Mouse (Mus musculus): Measurements from ENCODE around the gene Mybphl. TPM values are rescaled to one million over a fixed set of nuclear protein-coding genes. Genes with fewer than 3 reads are reported as not detected.
A peak's percentile ranks its signal among the peaks of the same experiment; 100 is the strongest.

The Mybphl gene
- polyA plus RNA-seq, 1 experiment from 2014 or later = 41.5 TPM

DNA sequence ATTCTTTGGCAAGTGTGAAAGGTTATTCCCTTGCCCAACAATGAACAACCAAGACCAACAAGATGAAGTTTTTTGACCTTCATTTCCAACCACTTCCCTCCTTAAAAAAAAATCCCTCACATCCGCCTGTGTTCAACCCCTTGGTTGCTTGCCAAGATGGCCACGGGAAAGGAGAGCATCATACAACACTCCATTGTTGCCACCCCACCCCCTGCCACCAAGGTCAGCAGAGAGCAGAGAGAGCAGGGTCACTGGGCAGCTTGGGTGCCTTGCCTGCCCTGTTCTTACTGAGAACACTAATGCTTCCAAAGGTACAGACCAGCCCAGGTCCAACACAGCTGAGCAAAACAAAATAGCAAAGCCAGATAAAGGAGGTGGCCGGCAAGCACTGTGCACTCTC is 7.6 kb downstream of the Mybphl start:
- no peak overlapping the region for H3K4me2 ChIP-seq
- peaks cover 13% of the 10 kb centered on the region for H3K4me1 ChIP-seq (replicated peaks)
- H3K9me3 ChIP-seq (replicated peaks) = no peaks in the 10 kb centered on the region
- 0 out of 2 replicates have a peak overlapping the region, but pooled peaks have one; percentile 11 for H3K27ac ChIP-seq
- no peaks in the 10 kb centered on the region for H3K36me3 ChIP-seq
- ATAC-seq (replicated peaks; ENCODE audit: insufficient number of reproducible peaks, insufficient read depth, low FRiP score, low read depth) = no peak
- no peak overlapping the region for H3K4me3 ChIP-seq
- WGBS = 21% methylated on average over 3 of the region's 3 CpGs
- H3K9ac ChIP-seq = no peak overlapping the region
- H3K27me3 ChIP-seq = 0 out of 2 replicates have a peak, but pooled peaks cover 2% of the 10 kb centered on the region

DNA sequence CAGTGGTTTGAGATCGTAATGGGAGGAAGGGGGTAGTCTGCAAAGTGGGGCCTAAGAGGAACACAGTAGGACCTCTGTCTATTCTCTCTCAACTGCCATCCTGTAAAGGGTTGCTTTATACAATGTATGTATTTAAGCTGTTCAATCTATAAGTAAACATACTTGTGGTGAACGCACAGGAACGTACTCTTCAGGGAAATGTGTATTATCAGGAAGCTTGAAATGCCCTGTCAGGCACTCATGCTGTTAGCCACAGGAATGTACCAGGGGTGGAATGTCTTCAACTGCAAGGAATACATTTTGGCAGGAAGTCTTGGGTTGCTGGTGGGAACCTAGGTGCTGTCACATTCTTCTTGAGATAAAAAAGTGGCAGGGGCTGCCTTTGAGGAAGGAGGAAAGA is 8.0 kb downstream of the Mybphl start:
- Histone ChIP-seq H3K27me3 (0 out of 2 replicates have a peak, but pooled peaks cover 2% of the 10 kb centered on the region), H3K9me3 (replicated peaks) (no peaks in the 10 kb centered on the region), H3K4me3 (no peak overlapping the region), H3K9ac (no peak overlapping the region), H3K27ac (0 out of 2 replicates have a peak overlapping the region, but pooled peaks have one; percentile 11), H3K36me3 (no peaks in the 10 kb centered on the region), H3K4me2 (no peak overlapping the region), H3K4me1 (replicated peaks) (peaks cover 13% of the 10 kb centered on the region)
- WGBS = 31% methylated on average over 3 of the region's 3 CpGs
- ATAC-seq (replicated peaks; ENCODE audit: insufficient number of reproducible peaks, insufficient read depth, low FRiP score, low read depth) = no peak

DNA sequence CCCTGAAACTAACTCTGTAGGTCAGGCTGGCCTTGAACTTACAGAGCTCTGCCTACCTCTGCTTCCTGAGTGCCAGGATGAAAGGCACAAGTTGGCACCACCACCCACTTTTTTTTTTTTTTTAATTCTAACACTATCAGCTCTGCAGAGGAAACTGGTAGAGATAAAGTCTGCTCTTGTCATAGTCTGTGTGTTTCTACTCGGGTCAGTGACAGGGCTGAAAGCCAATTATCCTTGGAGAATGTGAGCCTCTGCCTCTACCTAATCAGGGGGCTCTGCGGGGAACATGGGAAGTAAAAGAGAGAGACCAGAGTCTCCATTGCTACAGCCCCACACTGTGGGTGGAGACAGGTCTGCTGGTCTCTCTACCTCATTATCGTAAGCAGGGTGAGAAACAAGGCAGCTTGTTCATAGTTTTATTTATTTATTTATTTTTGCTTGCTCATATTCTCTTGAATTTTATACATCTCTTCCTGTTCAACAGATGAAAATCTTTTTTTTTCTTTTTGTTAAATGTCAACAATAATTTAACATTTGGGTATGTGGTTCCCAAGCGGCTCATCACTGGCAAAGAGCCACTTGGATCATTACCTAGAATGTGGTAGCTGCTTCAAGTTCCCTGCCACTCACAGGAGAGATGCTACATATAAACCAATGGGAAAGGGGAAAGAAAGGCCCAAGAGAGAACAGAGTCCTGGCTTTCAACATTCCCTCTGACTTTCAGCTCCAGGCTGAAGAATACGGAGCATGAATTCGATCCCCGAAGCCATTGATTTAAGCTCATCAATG is 14.4 kb downstream of the Mybphl start:
- Histone ChIP-seq H3K4me2 (no peak overlapping the region), H3K27me3 (no peaks in the 10 kb centered on the region), H3K27ac (0 out of 2 replicates have a peak overlapping the region, but pooled peaks have one; percentile 32), H3K4me1 (replicated peaks) (peaks cover 23% of the 10 kb centered on the region), H3K4me3 (no peak overlapping the region), H3K9me3 (replicated peaks) (no peaks in the 10 kb centered on the region), H3K9ac (no peak overlapping the region), H3K36me3 (no peaks in the 10 kb centered on the region)
- no peak for ATAC-seq (replicated peaks; ENCODE audit: insufficient number of reproducible peaks, insufficient read depth, low FRiP score, low read depth)
- 62% methylated on average over 7 of the region's 7 CpGs for WGBS

DNA sequence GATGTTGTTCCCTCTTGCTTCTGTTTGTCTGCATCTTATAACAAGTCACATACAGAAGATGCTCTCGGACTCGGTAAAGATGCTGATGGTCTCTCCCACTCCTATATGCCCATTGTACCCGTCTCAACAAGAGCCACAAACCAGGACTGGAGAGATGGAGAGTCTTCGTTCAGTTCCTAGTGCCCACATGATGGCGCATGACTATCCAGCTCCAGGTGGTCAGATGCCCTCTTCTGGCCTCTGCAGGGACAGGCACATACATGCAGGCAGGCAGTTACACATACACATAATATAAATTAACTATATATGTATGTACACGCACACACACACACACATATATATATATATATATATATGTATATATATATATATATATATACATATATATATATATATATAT is 16.0 kb downstream of the Mybphl start:
- H3K4me1 ChIP-seq (replicated peaks) = peaks cover 35% of the 10 kb centered on the region

DNA sequence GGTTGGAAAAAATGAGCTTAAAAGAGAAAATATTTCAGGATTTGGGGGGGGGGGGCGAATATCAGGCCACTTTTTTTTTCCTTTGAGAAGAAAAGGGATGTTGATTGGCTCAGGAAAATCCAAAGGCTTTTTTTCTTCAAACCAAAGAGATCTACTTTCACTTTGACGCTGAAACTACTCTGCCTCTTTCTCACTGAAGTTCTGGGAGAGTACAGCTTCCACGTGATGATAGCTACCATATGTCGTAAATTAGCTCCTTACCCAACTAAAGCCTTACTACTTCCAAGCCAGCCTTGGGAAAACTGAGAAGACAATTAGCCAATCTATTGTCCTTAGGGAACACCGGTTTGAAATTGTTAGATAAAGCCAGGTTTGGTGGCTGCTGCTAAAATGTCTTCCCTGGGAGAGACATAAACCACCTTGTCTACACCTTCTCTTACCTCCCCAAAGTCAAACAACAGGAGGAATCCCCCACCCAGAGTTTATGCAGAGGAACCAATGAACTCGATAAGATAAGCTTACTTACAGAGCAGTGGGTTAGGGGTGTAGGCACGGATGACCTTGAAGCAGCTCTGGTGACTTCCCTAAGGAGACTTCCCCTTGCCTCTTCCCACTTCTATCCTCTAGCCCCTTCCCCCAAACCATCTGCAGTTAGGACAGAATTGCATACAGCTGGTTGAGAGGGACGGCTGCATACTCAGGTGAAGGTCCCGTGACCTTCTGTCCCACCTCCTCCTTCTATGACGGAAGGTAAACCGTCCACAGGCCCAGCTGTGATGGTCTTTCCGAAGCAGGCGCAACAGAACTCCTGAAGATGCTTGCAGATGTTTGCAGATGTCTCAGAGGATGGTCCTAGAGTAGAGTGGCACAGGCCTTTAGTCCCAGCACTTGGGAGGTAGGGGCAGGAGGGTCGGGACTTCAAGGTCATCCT is 17.5 kb downstream of the Mybphl start:
- 50% methylated on average over 14 of the region's 14 CpGs for WGBS

More for the DNA sequence above, 16.0 kb downstream of the Mybphl start:
- ATAC-seq (replicated peaks; ENCODE audit: insufficient number of reproducible peaks, insufficient read depth, low FRiP score, low read depth) = no peak
- H3K9me3 ChIP-seq (replicated peaks) = no peaks in the 10 kb centered on the region
- H3K27me3 ChIP-seq = no peaks in the 10 kb centered on the region
- no peaks in the 10 kb centered on the region for H3K36me3 ChIP-seq
- no peak overlapping the region for H3K9ac ChIP-seq
- H3K4me2 ChIP-seq = no peak overlapping the region
- no peak overlapping the region for H3K27ac ChIP-seq
- 83% methylated on average over 6 of the region's 6 CpGs for WGBS
- no peak overlapping the region for H3K4me3 ChIP-seq

DNA sequence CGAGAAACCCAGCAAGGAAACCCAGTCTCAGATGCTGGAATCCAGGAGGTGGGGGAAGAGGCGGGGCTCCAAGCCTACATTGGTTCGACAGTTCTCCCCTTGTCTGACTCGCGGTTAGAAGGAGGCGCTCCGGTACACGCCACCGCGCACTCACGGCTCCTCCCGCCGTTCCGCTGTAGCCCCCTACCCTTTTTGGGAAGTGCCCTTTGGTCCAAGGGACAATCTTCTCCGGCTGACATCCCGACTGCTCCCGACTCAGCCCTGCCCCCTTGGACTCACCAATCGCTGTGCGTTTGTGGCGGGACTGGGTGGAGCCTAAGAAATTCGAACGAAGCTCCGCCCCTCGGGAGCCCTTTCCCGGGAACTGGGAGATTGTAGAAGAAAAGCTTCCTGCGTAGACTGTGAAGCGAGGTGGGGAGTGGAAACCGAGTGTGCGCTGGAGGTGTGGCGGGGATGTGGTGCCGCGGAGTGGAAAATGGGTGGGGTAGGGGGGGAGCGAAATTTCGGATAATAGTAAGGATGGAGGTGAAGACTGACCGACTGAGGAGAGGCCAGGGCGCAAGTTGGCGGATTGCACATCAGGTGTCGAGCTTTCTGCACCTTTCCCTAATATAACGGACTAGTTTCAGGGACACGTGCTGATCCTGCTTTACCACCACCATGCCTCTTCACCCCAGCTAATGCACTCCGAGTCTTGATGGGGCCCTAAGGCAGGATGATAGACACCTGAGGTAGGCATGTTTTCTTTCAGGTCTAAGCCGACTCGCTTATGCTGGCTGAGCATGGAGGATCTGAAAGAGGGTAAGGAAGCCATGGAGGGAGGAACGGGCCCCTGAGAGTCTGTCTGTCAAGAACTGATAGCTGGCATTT is 19.0 kb downstream of the Mybphl start, which contains the start of gene Psrc1:
TSS of gene Psrc1 (plus strand) at position 355 of the 870 bp plus-strand sequence.
- 1% methylated on average over 44 of the region's 44 CpGs for WGBS

More for the DNA sequence above, 17.5 kb downstream of the Mybphl start:
- Histone ChIP-seq H3K4me3 (peak overlapping the region; percentile 22), H3K4me2 (peak overlapping the region; percentile 71), H3K27ac (peak overlapping the region; percentile 52), H3K27me3 (no peaks in the 10 kb centered on the region), H3K4me1 (replicated peaks) (peaks cover 35% of the 10 kb centered on the region), H3K9ac (no peak overlapping the region), H3K9me3 (replicated peaks) (no peaks in the 10 kb centered on the region), H3K36me3 (peaks cover 8% of the 10 kb centered on the region; the same call in 1 of the 2 replicates)
- no peak for ATAC-seq (replicated peaks; ENCODE audit: insufficient number of reproducible peaks, insufficient read depth, low FRiP score, low read depth)

DNA sequence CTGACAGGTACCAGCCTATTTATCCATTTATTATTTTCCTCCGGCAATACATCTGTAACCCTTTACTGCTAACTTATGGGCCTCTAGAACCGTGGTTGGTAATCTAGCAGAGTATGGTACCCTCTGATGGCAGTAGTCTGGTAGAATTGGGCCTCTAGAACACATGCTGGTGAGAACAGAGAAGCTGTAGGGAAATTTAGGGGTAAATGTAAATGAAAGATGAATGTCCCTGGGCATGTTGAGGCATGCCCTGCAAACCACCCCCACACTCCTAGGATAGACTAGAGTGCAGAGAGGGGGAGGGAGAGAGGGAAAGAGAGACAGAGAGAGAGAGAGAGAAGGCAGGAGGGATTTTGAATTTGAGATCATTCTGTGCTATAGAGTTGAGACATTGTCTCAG is 19.7 kb downstream of the Mybphl start:
- H3K4me1 ChIP-seq (replicated peaks) = peaks cover 37% of the 10 kb centered on the region
- no peak overlapping the region for H3K27ac ChIP-seq
- H3K36me3 ChIP-seq = peaks cover 8% of the 10 kb centered on the region; the same call in 1 of the 2 replicates
- ATAC-seq (replicated peaks; ENCODE audit: insufficient number of reproducible peaks, insufficient read depth, low FRiP score, low read depth) = no peak
- H3K9ac ChIP-seq = no peak overlapping the region
- no peaks in the 10 kb centered on the region for H3K27me3 ChIP-seq
- no peaks in the 10 kb centered on the region for H3K9me3 ChIP-seq (replicated peaks)
- peak overlapping the region; percentile 72 for H3K4me3 ChIP-seq
- 49% methylated on average over 2 of the region's 2 CpGs for WGBS
- H3K4me2 ChIP-seq = peak overlapping the region; percentile 71

More for the DNA sequence above, 19.0 kb downstream of the Mybphl start, which contains the start of gene Psrc1:
- H3K36me3 ChIP-seq = peaks cover 8% of the 10 kb centered on the region; the same call in 1 of the 2 replicates
- H3K9me3 ChIP-seq (replicated peaks) = no peaks in the 10 kb centered on the region
- peak within 1 kb of the TSS; percentile 52 for H3K27ac ChIP-seq
- no peaks in the 10 kb centered on the region for H3K27me3 ChIP-seq
- H3K9ac ChIP-seq = peak within 1 kb of the TSS; percentile 58
- H3K4me3 ChIP-seq = peak within 1 kb of the TSS; percentile 72
- ATAC-seq (replicated peaks; ENCODE audit: insufficient number of reproducible peaks, insufficient read depth, low FRiP score, low read depth) = peak; percentile 88
- H3K4me1 ChIP-seq (replicated peaks) = peaks cover 37% of the 10 kb centered on the region
- H3K4me2 ChIP-seq = peak within 1 kb of the TSS; percentile 71

DNA sequence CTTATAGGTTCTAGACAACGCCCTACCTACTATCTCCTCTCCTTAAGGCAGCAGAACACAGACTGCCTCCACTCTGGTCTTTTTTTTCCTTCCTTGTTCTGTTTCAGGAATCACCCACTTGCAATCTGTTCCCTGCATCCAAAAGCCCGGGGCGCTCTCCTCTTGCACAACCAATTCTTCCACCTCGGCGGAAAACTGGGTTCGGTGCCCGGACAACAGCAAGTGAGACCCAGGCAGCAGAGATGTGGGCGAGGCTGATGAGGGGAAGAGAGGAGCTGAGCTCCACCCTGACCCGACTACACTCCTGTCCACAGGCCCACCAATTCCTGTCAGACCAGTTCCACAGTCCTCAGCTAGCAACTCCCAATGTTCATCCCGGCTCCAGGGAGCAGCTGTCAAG is 21.5 kb downstream of the Mybphl start:
- Histone ChIP-seq H3K4me1 (replicated peaks) (peaks cover 37% of the 10 kb centered on the region), H3K27me3 (no peaks in the 10 kb centered on the region), H3K9ac (no peak overlapping the region), H3K4me2 (no peak overlapping the region), H3K27ac (no peak overlapping the region), H3K4me3 (no peak overlapping the region), H3K36me3 (peaks cover 8% of the 10 kb centered on the region; the same call in 1 of the 2 replicates), H3K9me3 (replicated peaks) (no peaks in the 10 kb centered on the region)
- 87% methylated on average over 10 of the region's 10 CpGs for WGBS
- ATAC-seq (replicated peaks; ENCODE audit: insufficient number of reproducible peaks, insufficient read depth, low FRiP score, low read depth) = no peak

DNA sequence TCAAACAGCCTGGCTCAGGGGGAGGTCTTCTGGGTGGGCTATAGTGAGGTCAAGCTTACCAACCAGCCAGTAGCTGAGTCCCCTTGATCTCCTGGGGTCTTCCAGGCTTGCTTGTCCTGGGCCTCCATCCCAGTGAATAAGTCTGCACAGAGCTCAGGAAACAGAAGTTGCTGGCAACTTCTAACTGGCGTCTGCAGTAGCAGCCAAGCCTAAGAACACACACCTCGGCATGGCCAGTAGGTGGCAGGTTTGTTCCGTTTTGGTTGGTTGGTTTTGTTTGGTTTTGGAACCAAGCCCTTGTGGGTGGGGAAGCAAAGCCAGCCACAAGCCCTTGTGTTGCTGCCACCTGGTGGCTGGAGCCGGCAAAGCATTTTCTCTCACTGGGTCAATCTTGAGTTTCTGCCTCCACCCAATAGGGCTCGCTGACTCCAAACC is 24.4 kb downstream of the Mybphl start:
- Histone ChIP-seq H3K27me3 (peaks cover 4% of the 10 kb centered on the region; the same call in 1 of the 2 replicates), H3K4me1 (replicated peaks) (peaks cover 23% of the 10 kb centered on the region), H3K36me3 (peaks cover 8% of the 10 kb centered on the region; the same call in 1 of the 2 replicates), H3K9me3 (replicated peaks) (no peaks in the 10 kb centered on the region), H3K9ac (peak overlapping the region; percentile 38), H3K27ac (peak overlapping the region; percentile 48; the same call in 1 of the 2 replicates), H3K4me3 (no peak overlapping the region; the same call in 1 of the 2 replicates), H3K4me2 (peak overlapping the region; percentile 41)
- ATAC-seq (replicated peaks; ENCODE audit: insufficient number of reproducible peaks, insufficient read depth, low FRiP score, low read depth) = peak; percentile 76
- WGBS = 0% methylated on average over 5 of the region's 5 CpGs

DNA sequence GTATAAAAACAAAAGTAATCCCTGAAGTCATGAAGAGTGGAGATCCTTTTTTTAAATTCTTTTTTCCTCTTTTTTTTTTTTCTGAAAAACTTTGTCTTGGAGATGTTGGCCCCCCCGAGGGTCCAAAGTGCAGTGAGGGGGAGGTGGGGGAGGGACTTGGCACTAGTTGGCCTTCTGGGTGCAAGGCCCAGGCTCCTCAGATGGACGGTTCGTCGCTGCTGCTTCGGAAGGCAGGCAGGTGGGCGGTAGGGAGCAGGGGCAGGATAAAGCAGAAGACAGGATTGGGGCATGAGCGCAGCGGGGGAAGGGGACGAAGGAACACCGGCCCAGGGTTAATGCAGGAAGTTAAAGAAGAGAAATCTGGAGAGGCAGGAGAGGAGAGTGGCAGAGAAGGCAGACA is 27.6 kb downstream of the Mybphl start:
- Histone ChIP-seq H3K9ac (no peak overlapping the region), H3K4me2 (0 out of 2 replicates have a peak overlapping the region, but pooled peaks have one; percentile 6), H3K9me3 (replicated peaks) (no peaks in the 10 kb centered on the region), H3K36me3 (0 out of 2 replicates have a peak, but pooled peaks cover under 1% of the 10 kb centered on the region), H3K4me1 (replicated peaks) (peaks cover 12% of the 10 kb centered on the region), H3K27me3 (peaks cover 4% of the 10 kb centered on the region; the same call in 1 of the 2 replicates), H3K4me3 (no peak overlapping the region), H3K27ac (no peak overlapping the region)
- ATAC-seq (replicated peaks; ENCODE audit: insufficient number of reproducible peaks, insufficient read depth, low FRiP score, low read depth) = no peak
- whole genome bisulfite sequencing = 26% methylated on average over 10 of the region's 10 CpGs
